Mouse (Mus musculus) liver, adult (tissue): ENCODE data around the gene Egln2.

Source experiments
- GATA4 ChIP-seq: IDR thresholded peaks from 2 replicates; pipeline ENCODE4 v1.6.1; 2014; ENCODE audit warnings: mild to moderate bottlenecking, low read length; ENCODE audit not compliant: insufficient replicate concordance

Gene Egln2

DNA sequence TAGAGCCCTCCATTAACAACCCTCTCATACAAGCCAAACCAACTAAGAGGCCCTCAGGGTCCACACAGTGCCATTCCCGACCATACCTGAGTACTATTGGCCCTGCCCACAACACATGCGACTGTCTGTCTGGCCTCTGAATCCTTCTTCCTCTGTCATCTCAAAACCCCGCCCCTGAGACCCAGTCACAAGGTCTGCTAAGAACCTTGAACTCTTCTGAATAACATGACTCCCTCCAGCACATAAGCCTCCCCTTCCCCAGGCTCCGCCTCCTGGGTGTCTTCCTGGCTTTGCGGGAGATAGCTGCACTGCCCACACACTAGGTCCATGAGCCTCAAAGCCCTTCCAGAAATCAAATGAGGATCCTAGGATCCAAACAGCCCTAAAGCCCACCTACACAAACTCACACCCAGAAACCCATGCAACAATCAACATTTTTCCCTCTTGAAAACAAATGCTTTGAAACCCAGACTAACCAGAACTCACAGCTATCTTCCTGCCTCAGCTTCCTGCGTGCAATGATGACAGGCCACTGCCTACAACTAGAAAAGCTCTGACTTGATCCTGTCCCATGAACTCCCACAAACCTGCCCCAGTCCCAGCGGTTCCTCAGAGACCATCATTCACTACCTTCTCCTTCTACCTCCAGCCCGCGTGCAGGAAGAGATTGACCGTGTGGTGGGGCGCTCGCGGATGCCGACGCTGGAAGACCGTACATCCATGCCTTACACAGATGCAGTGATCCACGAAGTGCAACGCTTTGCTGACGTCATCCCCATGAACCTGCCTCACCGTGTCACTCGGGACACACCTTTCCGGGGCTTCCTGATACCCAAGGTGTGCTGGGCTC, 35.9 kb downstream of the Egln2 start:
- no peak for TF ChIP-seq GATA4

DNA sequence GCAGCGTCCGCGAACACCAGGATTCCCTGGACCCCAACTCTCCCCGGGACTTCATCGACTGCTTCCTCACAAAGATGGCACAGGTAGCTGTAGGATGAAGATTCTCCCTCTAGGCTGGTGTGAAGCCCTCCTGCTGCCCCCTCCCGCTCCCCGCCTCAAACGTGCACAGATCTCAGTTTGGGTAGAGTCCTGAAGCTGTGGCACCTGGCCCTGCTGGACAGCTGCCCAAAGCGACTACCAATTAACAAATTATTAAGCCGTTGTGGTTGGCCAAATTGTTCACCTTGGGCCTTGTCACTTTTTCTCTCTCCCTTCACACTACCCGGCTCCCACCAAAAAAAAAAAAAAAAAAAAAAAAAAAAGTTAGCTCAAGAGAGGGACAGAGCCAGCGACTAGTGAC, 36.8 kb downstream of the Egln2 start:
- TF ChIP-seq GATA4: no peak

DNA sequence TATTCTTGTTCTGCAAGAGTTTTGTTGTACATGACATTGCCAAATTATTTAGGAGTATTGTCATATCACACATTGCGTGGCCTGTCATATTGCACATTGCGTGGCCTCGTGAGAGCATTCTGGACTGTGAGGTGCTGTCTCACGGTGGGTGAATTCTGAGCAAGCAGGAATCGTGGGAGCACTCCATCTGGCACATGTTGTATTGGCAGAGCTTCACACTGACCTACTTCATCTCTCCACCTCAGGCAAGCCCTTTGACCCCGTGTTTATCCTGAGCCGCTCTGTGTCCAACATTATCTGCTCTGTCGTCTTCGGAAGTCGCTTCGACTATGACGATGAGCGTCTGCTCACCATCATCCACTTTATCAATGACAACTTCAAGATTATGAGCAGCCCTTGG, 37.7 kb downstream of the Egln2 start:
- TF ChIP-seq GATA4: no peak; the same call in 1 of the 2 replicates

DNA sequence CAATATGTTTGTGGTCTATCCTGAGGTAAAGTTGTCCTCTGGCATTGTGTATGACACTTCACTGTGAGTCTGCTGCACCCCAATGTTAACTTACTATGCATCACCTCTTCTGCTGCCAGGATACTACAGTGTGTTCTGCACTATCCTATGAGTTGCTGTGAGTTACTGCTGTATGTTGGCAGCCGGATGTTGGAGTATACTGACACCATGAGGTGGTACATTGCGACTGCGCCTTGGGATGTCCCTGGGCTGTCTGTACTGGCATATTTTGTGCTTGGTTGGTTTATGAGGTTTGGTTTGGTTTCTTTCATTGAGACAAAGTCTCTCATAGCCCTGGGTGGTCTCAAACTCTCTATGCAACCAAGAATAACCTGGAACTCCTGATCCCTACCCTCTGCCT, 38.4 kb downstream of the Egln2 start:
- TF ChIP-seq GATA4: no peak

DNA sequence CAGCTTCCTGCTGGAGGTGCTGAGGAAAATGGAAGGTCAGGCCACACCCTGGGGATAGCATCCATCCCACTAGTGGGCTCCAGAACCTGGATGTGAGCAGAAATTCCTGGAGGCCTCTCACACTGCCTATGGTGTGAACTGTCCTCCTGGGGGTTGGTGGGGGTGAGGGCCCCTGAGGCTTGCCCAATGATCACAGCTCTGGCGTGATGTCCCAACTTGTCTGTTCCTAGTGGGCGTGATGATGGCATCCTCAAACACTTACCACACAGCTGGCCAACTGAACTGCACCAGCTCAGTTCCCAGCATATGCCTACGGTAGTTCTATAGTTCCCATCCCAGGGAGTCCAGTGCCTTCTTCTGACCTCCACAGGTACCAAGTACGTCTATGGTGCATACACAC, 41.6 kb downstream of the Egln2 start:
- TF ChIP-seq GATA4: no peak

DNA sequence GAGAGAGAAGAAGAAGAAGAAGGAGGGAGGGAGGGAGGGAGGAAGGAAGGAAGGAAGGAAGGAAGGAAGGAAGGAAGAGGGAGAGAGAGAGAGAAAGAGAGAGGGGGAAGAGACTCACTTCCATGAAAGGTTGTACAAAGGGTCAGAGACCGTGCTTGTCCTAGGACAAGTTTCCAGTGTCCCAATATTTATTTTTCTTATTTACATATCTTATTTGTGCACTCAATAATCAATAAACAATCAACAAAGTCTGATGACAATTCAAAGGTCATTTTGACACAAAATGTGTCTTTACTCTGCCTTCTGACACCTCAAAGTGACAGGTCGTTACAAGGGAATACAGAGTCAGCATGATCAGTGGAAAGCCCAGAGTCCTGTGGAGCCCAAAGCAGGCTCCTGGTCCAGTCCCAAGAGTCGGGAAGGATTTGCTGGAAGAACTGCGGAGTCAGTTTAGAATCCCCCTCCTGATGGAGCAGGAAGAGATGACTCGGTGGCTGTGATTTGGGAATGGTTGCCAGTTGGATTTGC, 42.2 kb downstream of the Egln2 start:
- no peak for TF ChIP-seq GATA4

DNA sequence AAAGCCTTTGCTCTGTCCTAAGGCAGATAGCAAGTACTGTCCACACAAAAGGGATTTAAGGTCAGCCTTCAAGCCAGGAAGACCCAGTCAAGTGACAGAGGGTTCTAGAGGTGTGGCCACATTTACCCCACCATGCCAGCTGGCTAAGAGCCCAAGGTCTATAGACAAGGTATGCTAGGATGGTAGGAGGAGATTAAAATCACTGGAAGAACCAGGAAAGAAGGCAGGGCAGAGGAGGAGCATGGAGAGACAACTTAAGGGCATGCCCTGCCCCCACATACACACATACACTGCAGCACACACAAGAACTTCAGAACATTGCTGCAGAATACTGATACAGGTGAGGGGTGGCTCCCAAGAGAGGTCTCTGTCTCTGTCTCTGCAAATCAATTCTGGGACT, 46.9 kb downstream of the Egln2 start, which contains the start of gene Cyp2f2:
Cyp2f2 (plus strand) TSS at position 234 of the 400 bp plus-strand sequence.
- peak; percentile 42; the same call in 1 of the 2 replicates for TF ChIP-seq GATA4

DNA sequence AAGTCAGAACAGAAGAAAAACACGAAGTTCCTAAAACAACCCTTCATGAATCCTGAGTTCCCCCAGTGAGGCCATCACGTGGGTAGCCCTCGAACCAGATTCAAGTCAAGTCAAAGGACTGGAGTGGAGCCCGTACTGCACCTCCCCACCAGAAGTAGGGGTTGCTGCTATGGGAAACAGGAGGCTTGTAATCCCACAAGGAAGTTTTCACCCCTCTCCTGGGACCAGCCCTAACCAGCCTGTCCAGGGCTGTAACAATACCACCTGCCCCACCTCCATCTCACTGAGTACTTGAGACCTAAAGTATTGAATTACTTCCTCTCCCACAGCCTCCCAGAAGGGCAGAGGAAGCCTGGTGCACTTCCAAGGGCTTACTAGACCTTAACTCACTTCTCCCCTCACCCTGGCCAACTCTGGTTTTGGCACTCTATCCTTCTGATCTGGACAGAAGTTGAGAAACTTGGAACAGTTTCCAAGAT, 48.5 kb downstream of the Egln2 start:
- TF ChIP-seq GATA4: no peak

DNA sequence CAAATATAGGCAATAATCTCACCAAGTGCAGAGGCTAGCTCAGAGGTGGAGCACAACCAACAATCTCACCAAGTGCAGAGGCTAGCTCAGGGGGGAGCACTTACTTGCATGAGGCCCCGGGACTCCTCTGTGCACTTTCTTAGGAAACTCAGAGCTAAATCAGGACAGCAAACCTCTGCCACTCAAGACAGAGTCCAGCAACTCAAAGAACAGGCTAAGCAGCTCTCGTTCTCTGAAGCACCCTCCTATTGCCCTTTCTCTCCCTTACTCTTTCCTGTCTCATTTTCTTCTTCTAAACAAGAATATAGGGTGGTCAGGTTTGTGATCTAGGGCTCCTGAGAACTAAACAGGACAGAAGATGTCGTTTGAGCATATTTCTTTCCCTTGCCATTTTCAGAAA, 54.6 kb downstream of the Egln2 start:
- no peak for TF ChIP-seq GATA4

DNA sequence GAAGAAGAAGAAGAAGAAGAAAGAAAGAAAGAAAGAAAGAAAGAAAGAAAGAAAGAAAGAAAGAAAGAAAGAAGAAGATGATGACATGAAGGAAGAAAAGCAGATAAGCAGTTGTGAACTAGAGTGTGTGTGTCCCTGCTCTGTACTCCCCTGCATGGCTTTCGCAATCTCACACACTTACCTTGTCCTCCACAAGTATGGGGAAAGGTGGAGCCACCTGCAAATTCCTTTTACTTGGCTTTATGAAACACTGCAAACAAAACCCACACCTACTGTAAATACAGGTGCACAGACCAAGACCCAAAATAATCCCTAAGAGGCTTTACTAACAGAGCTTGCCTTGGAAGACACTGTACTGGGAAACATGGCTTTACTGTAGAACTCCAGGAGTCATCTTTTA, 55.6 kb downstream of the Egln2 start:
- TF ChIP-seq GATA4: no peak

DNA sequence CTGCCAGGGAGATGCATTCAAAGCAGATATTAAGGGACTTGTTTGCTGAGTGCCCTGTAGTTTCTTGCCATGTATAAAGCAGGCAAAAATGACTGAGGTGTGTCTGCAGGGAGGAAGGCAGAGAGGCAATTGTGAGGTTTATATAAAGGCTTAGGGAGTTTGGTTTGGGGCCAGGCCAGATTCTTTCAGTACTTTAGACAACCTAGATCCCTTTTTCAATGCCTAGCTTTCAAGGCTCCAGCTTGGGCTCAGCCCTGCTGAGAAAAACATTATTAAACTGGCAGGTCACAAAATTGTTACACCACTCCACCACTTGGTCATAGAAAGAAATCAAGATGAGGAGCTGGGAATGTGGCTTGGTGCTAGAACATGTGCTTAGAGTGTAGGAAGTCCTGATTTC, 56.3 kb downstream of the Egln2 start:
- no peak for TF ChIP-seq GATA4
